Mouse (Mus musculus) retina, adult 2 months (tissue): ENCODE measurements around the gene Ttll6.

Experiments
- DNase-seq: peaks from one replicate; pipeline ENCODE4 v3.0.0-alpha.2; 2012; ENCODE audit warnings: low read depth, low spot score

Ttll6 gene

DNA sequence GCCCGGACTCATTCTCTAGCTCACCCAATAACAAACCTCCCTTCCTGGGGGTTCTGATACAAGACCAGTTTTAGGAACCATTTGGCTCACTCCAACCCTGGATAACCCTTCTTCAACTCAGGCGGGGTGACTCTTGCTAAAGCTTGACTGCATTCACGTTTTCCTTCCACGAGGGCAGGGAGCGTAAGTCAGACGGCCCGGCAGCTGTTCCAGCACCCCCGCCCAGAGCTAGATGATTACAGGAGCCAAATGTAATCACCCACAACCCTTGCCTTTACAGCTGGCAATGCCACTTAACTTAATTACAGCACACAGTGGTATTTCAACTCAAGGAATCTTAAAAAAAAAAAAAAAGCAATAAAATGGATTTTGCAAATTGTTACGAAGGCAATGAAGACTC is 34.5 kb downstream of the Ttll6 start:
- no peak for DNase-seq

DNA sequence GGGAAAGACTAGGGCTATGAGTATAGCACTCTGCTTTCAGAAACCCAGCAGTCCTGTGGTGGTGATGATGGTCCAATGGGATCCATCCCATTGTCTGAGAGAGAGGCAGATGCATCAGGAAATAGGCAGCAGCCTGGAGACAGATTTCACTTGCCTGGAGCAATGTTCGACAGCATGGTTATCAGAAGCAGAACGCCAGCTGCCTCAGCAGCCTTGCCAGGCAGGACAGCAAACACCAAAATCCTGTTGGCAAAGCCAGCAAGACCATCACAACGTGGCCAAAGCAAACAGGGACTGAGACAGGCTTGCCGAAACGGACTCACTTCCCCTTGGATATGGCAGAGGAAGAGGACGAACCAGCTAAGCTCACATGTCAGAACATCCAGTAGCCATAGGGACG is 35.4 kb downstream of the Ttll6 start:
- no peak for DNase-seq

DNA sequence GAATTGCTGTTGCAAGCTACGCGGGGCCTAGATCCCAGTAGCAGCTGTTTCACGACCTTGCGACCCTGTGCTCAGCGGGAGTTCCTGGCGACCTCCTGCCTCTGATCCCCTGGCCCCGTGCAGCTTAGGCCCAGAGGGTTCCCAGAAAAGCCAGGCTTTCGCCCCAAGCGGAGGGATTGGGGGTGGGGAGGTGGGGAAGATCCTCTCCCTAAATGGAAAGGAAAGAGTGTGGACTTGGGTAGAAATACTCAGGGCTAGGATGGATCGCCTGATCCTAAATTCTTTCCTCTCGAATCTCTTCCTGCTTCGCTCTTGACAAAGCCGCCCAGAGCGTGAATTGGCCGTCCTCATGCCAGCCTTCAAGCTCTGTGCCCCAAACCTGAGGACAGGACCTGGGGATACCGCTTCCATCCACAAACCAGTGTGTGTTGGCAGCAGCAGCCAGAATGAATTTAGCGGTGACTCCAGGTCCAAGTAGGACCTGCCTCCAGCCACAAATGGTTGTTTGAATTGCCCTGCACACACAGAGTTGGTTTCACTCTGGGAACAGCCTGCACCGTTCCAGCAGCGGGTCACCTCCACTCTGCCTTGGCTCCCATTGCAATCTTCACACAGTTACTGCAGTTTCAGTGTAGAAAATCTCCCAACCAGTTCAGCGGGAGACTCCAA is 37.3 kb downstream of the Ttll6 start:
- no peak for DNase-seq

DNA sequence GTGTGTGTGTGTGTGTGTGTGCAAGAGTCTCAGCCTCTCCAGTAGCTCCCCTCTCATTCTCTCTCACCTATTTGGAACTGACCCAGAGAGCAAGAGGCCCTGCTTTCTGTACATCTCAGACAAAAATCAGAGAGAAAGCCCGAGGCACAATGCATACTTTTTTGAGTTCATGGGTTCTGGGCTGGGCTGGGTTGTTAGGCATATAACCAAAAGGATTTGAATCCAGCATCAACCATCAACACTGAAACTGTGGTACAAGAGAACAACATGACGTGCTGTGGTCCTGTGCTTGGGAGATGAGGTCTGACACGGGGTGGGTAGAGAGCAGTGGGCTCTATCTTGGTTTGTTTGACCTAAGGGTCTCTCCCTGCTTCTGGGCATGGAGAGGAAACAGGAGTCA is 38.0 kb downstream of the Ttll6 start:
- no peak for DNase-seq

DNA sequence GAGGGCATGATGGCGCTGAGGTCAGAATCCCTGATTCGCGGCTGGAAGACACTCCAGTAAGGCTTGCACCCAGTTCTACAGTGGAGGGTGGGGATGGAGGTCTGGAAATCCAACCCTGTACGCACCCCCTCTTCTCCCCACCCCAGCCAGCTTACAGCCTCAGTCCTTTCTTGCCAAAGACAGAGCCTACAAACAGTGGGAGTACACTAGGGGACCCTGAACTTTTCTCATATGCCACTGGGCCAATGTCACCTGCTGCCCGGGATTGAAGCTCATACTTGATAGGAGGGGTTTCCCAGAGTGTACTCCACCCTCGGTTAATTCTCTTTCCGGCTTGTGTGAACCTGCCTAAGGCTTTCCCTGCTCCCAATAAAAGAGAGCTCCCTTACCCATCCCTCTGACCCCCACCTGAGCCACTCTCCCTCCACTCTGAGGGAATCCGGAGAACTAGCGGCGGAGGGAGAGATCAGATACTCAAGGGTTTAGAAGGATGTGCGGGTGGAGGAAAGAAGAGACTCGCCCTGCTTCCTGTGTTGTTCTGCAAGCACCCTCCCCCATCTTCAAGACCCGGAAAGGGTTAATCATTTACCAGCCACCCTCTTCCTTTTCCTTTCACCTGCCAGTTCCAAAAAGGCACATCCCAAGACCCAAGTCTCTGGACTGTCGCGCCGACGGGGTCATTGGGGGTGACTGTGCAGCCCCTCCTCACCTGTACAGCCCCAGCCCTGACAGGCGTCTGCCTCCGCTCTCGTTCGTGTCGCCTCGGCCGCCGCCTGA is 39.1 kb downstream of the Ttll6 start:
- no peak for DNase-seq

DNA sequence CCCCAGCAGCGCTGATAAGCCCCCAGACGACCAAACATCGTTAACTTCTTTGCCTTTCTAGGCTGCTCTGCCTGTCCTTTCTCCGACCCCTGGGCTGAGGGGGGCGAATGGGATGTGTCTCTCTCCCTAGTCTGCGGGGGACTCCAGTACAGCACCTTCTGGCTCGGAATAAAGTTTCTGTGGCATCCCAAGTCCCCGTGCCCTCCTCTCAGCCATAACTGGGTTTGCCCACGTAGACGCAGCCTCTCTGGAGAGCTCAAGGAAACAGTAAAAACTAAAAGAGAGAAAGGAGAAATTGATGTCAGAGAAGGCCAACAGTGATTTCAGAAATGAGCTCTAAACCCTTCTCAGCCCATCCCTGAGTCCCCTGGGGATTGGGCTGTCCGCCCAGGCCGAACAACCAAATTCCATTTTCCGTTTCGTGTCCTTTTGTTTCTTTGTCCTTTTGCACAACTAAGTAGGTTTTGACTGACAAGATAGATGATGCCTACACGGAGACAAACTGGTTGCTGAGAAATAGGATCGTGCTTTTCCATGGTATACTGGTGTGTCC is 39.8 kb downstream of the Ttll6 start:
- DNase-seq = no peak

DNA sequence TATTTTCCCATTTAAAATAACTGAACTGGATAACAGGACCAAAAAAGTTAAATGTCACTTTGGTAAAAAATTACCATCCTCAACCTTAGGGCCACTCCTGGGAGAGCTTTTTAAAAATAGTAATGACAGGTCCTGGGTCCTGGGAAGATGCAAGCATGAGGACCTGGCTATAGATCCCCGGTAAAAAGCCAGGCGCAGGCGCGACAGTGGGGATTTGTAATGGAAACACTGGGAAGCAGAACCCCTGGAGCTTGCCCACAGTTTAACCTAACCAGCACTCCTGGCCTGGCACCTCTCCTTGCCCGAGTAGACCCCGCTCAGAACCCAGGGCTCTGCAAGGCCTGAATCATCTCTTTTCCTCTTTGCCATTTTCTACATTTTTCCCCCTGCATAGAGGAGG is 41.3 kb downstream of the Ttll6 start:
- no peak for DNase-seq

DNA sequence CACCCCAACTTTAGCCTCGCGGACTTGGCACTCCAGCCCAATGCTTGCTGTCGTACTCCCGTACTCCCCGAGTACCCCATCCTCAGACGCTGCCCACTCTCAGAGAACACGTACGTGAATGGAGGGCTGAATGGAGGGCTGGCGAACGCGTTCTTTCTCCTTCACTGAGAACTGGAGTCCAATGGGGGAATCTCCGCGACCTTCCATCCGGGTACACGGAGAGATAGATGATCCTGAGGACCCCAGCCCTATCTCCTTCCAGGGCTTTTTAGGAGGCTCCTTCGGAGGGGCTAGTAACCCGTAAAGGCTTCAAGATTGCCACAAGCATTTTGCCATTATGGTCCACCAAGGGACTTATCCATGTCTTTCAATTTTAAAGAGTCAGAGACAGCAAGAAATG is 41.9 kb downstream of the Ttll6 start:
- no peak for DNase-seq

DNA sequence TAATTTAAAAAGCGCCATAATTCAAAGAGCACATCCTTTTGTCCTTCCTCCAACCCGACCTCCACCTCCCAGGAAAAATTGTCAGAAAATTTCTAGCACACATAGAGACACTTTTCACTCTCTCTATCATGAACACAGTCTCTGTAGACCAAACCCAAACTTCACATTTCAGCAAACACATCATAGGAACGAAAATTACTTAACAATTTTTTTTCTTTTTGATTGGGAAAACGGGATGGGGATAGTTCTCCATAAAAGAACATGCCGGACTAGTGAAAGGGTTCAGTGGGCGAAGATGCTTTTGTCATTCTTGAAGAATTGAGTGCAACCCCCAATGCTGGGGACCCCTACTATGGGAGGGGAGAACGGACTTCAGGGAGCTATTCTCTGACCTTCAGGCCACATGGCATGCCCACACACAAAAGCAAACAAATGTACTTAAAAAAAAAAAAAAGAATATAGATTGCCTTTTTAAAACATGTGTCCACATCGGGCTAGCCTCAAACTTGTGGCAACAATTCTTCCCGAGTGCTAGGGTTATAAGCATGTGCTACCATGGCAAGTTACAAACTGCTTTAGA is 42.5 kb downstream of the Ttll6 start:
- no peak for DNase-seq

DNA sequence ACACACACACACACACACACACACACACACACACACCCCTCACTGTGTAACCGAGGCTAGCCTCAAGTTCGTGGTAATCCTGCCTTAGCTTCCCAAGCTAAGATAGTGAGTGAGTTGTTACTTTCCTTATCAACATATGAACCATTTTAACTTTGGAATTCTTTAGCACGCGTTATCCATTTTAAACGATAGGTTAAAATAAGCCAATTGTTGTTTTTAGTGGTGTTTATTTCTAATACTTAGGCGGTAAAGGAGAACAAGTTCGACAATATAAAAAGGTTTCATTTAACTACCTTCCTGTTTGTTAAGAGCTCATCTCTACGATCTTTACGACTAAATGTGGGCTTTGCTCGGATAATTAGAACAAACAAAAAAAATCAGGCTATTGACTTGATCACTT is 43.3 kb downstream of the Ttll6 start:
- DNase-seq = no peak

DNA sequence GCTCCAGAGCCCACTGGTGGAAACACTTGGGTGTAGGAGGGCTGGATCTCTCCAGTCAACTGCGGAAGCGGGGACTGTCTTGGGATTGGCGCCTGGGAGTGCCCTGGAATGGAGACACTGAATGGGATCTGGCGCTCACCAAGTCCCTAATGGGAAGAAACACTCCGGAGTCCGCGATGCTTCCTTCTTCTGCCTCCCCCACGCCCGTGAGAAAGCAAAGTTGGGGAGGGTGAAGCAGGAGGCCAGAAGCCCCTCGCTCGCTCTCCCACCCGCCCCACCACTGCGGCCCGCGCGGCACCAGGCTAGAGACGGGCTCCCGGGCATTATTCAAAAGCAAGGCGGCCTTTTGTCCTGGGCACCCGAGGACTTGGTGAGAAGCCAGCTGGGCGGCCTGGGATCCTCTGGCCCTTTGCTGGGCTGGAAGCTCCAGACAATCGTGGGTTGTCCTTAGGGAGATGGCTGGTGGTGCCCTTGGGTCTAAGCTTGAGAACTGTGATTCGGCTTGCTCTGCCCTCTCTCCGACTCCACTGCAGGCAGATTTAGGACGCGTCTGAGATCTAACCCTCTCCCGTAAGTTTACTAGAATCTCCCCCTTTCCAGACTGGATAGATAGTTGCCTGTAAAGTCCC is 44.1 kb downstream of the Ttll6 start:
- no peak for DNase-seq

DNA sequence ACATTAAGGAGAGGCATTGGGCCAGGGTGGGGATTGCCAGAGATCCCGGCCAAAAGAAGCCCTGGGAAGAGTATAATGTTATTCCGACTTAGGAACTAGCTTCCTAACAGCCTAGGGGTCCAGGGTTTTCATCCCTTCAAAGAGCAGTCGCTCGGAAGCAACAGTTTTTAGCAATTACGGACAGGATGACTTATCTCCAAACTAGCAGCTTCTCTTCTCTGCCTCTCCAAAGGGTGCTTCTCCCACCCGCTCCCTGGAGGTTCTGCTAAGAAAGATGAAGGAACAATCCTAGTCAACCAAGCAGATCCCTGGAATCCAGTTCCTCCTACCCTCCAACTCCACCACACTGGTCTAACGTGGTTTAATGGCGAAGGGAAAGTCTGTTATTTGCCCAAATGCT is 44.8 kb downstream of the Ttll6 start:
- no peak for DNase-seq

DNA sequence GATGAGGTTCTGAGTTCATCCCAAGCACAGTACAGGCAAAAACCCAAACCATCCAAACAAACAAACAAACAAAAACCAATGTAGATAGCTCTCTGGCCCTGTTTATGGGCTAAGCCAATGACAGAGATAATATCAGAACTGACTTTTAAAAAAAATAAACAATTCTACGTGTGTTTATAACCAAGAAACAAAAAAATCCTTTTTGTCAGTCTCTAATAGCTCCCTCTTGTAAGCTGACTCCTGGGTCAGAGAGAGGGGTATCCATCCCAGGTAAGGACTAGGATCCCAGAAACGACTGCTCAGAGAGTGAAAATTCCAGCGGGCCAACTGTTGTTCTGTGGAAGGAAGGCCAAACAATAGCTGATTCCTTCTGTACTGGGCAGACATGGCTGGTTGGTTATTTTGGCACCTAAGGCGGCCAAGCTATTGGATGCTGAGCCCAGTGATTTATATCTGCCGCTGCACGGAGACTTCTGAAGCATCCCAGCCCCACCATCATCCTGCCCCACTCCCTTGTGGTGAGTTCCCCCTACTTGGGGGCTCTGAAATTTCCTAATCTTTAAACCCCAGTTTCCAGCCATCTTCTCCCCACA is 45.4 kb downstream of the Ttll6 start:
- DNase-seq = no peak

DNA sequence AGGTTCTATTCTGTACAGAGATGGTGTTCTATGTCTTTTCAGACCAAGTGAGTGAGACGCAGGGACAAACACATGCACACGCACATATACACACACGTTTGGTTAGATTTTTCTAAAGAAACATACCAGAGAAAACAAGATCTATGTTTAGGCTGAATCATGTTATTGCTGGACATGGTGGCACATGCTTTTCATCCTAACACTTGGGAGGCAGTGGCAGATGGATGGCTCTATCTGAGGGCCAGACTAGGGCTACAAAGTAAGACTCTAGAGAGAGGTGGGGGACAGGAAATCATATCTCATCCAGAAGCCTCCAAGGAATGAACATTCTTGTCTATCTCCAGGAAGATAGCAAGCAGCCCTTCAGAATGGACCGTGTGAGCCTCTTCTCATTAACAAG is 47.5 kb downstream of the Ttll6 start:
- no peak for DNase-seq

DNA sequence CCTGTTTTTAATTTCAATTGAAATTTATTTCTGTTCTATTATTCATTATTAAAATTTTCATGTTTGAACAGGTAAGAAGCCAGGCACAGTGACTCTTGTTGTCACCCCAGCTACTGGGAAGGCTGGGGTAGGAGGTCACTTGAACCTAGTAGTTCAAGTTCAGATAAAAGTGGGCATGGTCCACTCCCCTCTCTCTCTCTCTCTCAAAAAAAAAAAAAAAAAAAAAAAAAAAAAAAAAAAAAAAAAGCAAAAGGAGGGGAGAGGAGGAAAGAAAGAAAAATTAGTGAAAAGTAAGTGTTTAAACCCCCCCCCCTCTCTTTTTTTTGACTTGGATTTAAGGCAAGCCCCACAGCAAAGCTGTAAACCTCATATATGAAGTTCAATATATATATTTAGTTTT is 50.6 kb downstream of the Ttll6 start:
- DNase-seq = no peak

DNA sequence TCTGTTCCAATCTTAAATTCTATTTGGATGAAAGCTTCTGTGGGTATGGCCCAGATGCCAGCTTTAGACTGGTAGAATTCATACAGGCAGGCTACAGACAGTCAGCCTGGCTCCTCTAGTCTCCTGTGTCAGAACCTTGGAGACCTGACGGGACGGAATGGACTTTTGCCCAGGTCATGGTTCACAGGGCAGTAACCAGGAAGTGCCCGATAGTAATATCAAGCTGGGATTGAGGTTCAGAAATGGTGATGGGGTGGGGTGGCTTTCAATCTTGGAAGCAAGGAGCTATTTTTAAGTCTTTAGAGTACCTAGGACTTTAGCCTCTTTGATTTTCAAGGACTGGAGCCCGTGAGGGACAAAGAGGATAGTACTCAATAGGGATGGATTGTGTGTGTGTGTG is 53.7 kb downstream of the Ttll6 start:
- DNase-seq = no peak

DNA sequence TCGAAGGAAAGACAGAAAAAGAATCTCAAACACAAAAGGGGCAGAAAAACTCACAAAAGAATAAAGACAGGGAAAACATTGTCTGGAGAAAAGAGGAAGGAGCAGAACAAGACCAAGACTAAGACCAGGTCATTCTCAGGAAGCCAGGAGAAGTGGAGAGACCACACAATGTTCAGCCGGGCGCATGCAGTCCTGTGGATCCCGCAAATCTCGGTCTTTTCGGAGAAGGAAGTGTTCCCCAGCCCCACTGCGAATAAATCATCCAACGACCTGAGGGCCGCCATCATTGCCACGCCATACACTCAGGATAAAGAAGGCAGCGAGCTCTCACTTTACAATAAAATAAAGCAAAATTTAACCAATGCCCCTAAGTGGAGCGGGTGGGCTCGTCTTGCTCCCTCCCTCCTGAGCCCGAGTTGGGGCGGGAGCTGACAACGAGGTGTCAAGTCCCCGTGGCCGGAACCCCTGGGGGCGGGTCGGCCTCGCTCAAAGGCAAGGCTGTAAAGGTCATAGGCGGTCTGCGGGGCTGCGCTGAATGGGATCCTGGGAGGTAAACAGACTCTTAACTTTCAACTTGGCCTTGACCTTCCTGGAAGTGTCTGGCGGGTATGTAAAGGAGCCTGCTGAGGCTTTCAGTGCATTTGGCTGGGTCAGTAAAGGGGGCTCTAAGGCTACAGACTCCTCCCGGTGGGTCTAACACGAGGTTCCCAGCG is 56.4 kb downstream of the Ttll6 start:
- no peak for DNase-seq

DNA sequence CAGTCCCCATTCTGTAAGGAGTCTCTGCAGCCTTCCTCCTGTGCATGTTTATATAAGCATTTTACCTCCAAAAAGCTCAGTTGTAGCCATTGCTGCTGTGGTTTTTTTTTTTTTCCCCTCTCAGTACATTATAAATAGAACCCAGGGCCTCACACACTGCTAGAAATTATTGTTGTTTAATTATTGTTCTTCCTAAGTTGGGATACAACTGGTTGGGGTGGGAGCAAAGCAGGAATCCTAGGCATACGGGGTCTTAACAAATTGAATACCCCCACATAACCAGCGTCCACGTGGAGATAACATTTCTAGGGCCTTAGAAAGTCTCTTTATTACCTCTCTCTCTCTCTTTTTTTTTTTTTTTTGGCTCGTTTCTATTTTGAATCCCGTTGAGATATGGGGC is 57.5 kb downstream of the Ttll6 start:
- DNase-seq = no peak

DNA sequence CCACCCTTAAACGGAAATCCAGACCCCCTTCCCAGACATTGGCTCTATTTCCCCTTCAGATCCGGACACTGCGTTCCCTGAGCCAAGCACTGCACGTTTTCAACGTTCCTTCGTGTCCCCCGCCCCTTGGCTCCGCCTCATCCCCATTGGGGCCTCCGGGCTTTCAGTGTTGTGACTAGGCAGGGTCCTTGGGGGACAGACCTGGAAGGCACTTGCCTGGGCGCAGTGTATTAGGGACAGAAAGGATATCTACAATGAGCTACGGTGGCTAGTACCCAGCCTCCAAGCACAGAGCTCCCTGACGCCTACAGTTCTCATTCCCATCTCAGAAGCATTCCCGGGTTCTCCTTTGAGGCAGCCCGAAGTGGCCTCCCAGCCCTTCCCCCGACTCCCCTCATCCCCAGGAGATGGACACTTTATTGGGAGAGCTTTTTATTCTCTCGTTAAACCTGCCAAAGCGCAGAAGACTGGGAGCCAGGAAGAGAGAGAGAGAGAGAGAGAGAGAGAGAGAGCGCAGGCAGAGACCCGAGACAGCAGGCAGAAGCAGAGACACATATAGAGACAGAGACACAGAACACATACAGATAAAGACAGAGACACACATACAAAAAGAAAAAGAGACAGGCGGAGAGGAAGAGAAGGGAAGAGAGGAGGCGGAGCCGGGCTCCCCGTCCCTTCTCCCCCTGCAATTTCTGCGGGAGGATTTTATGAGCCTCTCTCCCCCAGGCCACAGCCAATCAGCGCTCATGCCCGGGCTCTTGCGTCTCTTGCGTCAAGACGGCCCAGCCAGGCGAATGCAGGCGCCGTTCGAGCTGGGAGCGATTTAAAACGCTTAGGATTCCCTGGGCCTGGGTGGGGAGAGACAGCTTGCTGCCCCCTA is 60.2 kb downstream of the Ttll6 start, which contains the start of gene Hoxb13:
Gene Hoxb13, plus strand, starts transcription at position 796 of the 880 bp plus-strand sequence.
- no peak for DNase-seq

DNA sequence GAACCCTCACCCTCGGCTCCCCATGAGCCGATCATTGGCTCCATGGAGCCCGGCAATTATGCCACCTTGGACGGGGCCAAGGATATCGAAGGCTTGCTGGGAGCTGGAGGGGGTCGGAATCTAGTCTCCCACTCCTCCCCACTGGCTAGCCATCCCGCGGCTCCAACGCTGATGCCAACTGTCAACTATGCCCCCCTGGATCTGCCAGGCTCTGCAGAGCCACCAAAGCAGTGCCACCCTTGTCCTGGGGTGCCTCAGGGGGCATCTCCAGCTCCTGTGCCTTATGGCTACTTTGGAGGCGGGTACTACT is 60.8 kb downstream of the Ttll6 start:
- DNase-seq = no peak
